12 mouse cellular contexts compared by ENCODE assay signal in genomic region chr14:51127648-51128258, GRCm38 (mm10). TPM values are rescaled to one million over a fixed set of nuclear protein-coding genes. Genes with fewer than 3 reads are reported as not detected.
DNase-seq lines count a peak whose midpoint lies in the region; ATAC-seq and TF ChIP-seq lines count a peak whose summit lies in the region.
"Had no signal": no experiment of that assay in that cellular context is flagged by ENCODE, and none has a peak within 500 bp of the region (broad histone marks: within the 10 kb centered on the region; RNA-seq: fewer than 3 reads in every experiment).

No protein-coding gene starts in this region.

- H3K36me3 ChIP-seq in intestine, embryonic 15.5 days = no peaks in the 10 kb centered on the region
- no peaks in the 10 kb centered on the region for H3K36me3 ChIP-seq in intestine, postnatal 0 days (ENCODE audit: control insufficient read depth, insufficient read depth)
- no peaks in the 10 kb centered on the region for H3K36me3 ChIP-seq in limb, embryonic 13.5 days

- WGBS in intestine, embryonic 15.5 days = 63% methylated on average over 2 of the region's 2 CpGs
- WGBS in intestine, postnatal 0 days = 38% methylated on average over 2 of the region's 2 CpGs
- 54% methylated on average over 2 of the region's 2 CpGs for WGBS in limb, embryonic 13.5 days

- no peaks in the 10 kb centered on the region for H3K9me3 ChIP-seq in intestine, embryonic 15.5 days
- no peaks in the 10 kb centered on the region for H3K9me3 ChIP-seq in intestine, postnatal 0 days (ENCODE audit: control insufficient read depth)
- H3K9me3 ChIP-seq in limb, embryonic 13.5 days = no peaks in the 10 kb centered on the region

- TF ChIP-seq POLR2A in bone marrow macrophage, adult 2 months (IDR thresholded peaks at IDR 0.05; ENCODE audit: borderline replicate concordance, low read depth, low read length) = no peak

- peak; percentile 69 for ATAC-seq in intestine, embryonic 15.5 days
- no peak for ATAC-seq in intestine, postnatal 0 days
- 0 out of 2 replicates have a peak, but pooled peaks have one; percentile 28 for ATAC-seq in limb, embryonic 13.5 days (ENCODE audit: low FRiP score, low read depth)

- H3K27me3 ChIP-seq in intestine, embryonic 15.5 days (replicated peaks) = no peaks in the 10 kb centered on the region
- H3K27me3 ChIP-seq in intestine, postnatal 0 days (replicated peaks; ENCODE audit: control insufficient read depth, insufficient read depth, low read length) = no peaks in the 10 kb centered on the region
- H3K27me3 ChIP-seq in limb, embryonic 13.5 days = no peaks in the 10 kb centered on the region

- H3K9ac ChIP-seq in intestine, embryonic 15.5 days = no peak overlapping the region
- H3K9ac ChIP-seq in intestine, postnatal 0 days (ENCODE audit: low read depth, low read length) = no peak overlapping the region
- H3K9ac ChIP-seq in limb, embryonic 13.5 days = no peak overlapping the region

- no peak for TF ChIP-seq CTCF in intestine, postnatal 0 days (IDR thresholded peaks at IDR 0.05; ENCODE audit: low read depth)
- TF ChIP-seq CTCF in bone marrow macrophage, adult 2 months (IDR thresholded peaks at IDR 0.05; ENCODE audit: low read depth, low read length) = no peak

- H3K4me1 ChIP-seq in intestine, embryonic 15.5 days (replicated peaks) = no peaks in the 10 kb centered on the region
- no peaks in the 10 kb centered on the region for H3K4me1 ChIP-seq in intestine, postnatal 0 days (replicated peaks; ENCODE audit: control insufficient read depth, insufficient read depth, low read length)
- H3K4me1 ChIP-seq in bone marrow macrophage, adult 2 months (ENCODE audit: control insufficient read depth, insufficient read depth, low read length) = peaks cover 27% of the 10 kb centered on the region
- H3K4me1 ChIP-seq in limb, embryonic 13.5 days = no peaks in the 10 kb centered on the region

- no peak overlapping the region for H3K4me2 ChIP-seq in intestine, embryonic 15.5 days (replicated peaks)
- no peak overlapping the region for H3K4me2 ChIP-seq in intestine, postnatal 0 days (replicated peaks; ENCODE audit: low read depth)
- H3K4me2 ChIP-seq in limb, embryonic 13.5 days (replicated peaks) = no peak overlapping the region

- no peak overlapping the region for H3K27ac ChIP-seq in intestine, embryonic 15.5 days
- H3K27ac ChIP-seq in intestine, postnatal 0 days (ENCODE audit: low read depth, low read length) = no peak overlapping the region
- H3K27ac ChIP-seq in bone marrow macrophage, adult 2 months (ENCODE audit: insufficient read depth, low read depth, low read length) = peak overlapping the region; percentile 68
- no peak overlapping the region for H3K27ac ChIP-seq in limb, embryonic 13.5 days
- H3K27ac ChIP-seq: layer of hippocampus, adult 2 months had no signal

- H3K4me3 ChIP-seq in intestine, embryonic 15.5 days (replicated peaks) = no peak overlapping the region
- no peak overlapping the region for H3K4me3 ChIP-seq in intestine, postnatal 0 days (ENCODE audit: low read depth, low read length)
- no peak overlapping the region for H3K4me3 ChIP-seq in bone marrow macrophage, adult 2 months (ENCODE audit: insufficient read depth, low read length)
- no peak overlapping the region for H3K4me3 ChIP-seq in limb, embryonic 13.5 days
- H3K4me3 ChIP-seq: layer of hippocampus, adult 2 months had no signal

- peak; percentile 53 for DNase-seq in spleen, adult 12 weeks (ENCODE audit: low spot score)
- DNase-seq in MN1 (ENCODE audit: low spot score) = no peak
- DNase-seq in right cerebral cortex, adult 18-20 months = no peak
- DNase-seq in lung, adult 18-20 months = no peak
- DNase-seq: adrenal gland, postnatal 14 days; left cerebral cortex, postnatal 4 days had no signal

RNA-seq across cellular contexts. Expression of gene Rnase6, which starts 4.0 kb away (rescaled TPM):
- 1.3 and 2.0 TPM in 2 replicates for polyA plus RNA-seq in intestine, embryonic 15.5 days (2015; fragmentation: Nextera tagmentation; extraction: Ambion mirVana)
- polyA plus RNA-seq in intestine, postnatal 0 days (2015; fragmentation: Nextera tagmentation; extraction: Ambion mirVana) = 2.6 and 3.0 TPM in 2 replicates
- polyA plus RNA-seq in bone marrow macrophage, adult 2 months (2012; ENCODE audit: insufficient read depth, insufficient read length, missing spikeins) = 25.6 and 26.6 TPM in 2 replicates
- polyA plus RNA-seq in limb, embryonic 13.5 days (2015; fragmentation: Nextera tagmentation; extraction: Ambion mirVana) = 0.97 and 1.2 TPM in 2 replicates

RNA-seq across cellular contexts. Expression of gene Eddm3b, which starts 13.5 kb away (rescaled TPM):
- polyA plus RNA-seq in intestine, embryonic 15.5 days (2015; fragmentation: Nextera tagmentation; extraction: Ambion mirVana) = not detected in 2 replicates
- polyA plus RNA-seq in intestine, postnatal 0 days (2015; fragmentation: Nextera tagmentation; extraction: Ambion mirVana) = 0.17 and 0.18 TPM in 2 replicates
- polyA plus RNA-seq in bone marrow macrophage, adult 2 months (2012; ENCODE audit: insufficient read depth, insufficient read length, missing spikeins) = not detected in 2 replicates
- polyA plus RNA-seq in limb, embryonic 13.5 days (2015; fragmentation: Nextera tagmentation; extraction: Ambion mirVana) = not detected in 2 replicates
- polyA plus RNA-seq: heart, embryonic 14.5 days had no signal

RNA-seq across cellular contexts. Expression of gene Rnase1, which starts 18.8 kb away (rescaled TPM):
- polyA plus RNA-seq in intestine, embryonic 15.5 days (2015; fragmentation: Nextera tagmentation; extraction: Ambion mirVana) = 27.9 and 88.1 TPM in 2 replicates
- polyA plus RNA-seq in intestine, postnatal 0 days (2015; fragmentation: Nextera tagmentation; extraction: Ambion mirVana) = 21.7 and 23.3 TPM in 2 replicates
- not detected in 2 replicates for polyA plus RNA-seq in bone marrow macrophage, adult 2 months (2012; ENCODE audit: insufficient read depth, insufficient read length, missing spikeins)
- polyA plus RNA-seq in limb, embryonic 13.5 days (2015; fragmentation: Nextera tagmentation; extraction: Ambion mirVana) = 0.14 TPM in 1 of 2 replicates, not detected in the other

RNA-seq across cellular contexts. Expression of gene Rnase2b, which starts 34.3 kb away (rescaled TPM):
- polyA plus RNA-seq in intestine, embryonic 15.5 days (2015; fragmentation: Nextera tagmentation; extraction: Ambion mirVana) = not detected in 2 replicates
- polyA plus RNA-seq in intestine, postnatal 0 days (2015; fragmentation: Nextera tagmentation; extraction: Ambion mirVana) = not detected in 2 replicates
- not detected in 2 replicates for polyA plus RNA-seq in bone marrow macrophage, adult 2 months (2012; ENCODE audit: insufficient read depth, insufficient read length, missing spikeins)
- polyA plus RNA-seq in limb, embryonic 13.5 days (2015; fragmentation: Nextera tagmentation; extraction: Ambion mirVana) = not detected in 2 replicates
- polyA plus RNA-seq: heart, embryonic 14.5 days had no signal

RNA-seq across cellular contexts. Expression of gene Ang, which starts 36.8 kb away (rescaled TPM):
- 51.6 and 73.0 TPM in 2 replicates for polyA plus RNA-seq in intestine, embryonic 15.5 days (2015; fragmentation: Nextera tagmentation; extraction: Ambion mirVana)
- polyA plus RNA-seq in intestine, postnatal 0 days (2015; fragmentation: Nextera tagmentation; extraction: Ambion mirVana) = 114 and 119 TPM in 2 replicates
- 31.9 and 39.4 TPM in 2 replicates for polyA plus RNA-seq in bone marrow macrophage, adult 2 months (2012; ENCODE audit: insufficient read depth, insufficient read length, missing spikeins)
- polyA plus RNA-seq in limb, embryonic 13.5 days (2015; fragmentation: Nextera tagmentation; extraction: Ambion mirVana) = 6.7 and 7.6 TPM in 2 replicates

Comparison
In these comparisons a context has a peak if more than half of its experiments do, and no peak if none do; other contexts are left out.
1. RNA of gene Rnase1, which starts 18.8 kb away (polyA plus RNA-seq): 27.9 to 88.1 TPM in intestine, embryonic 15.5 days and 21.7 to 23.3 TPM in intestine, postnatal 0 days; 0.14 TPM in limb, embryonic 13.5 days and not detected in bone marrow macrophage, adult 2 months; every median in the first group is over 10 times any median in the second.